Mouse (Mus musculus) hindbrain, embryonic 15.5 days (tissue): ENCODE data around the gene Traf4. TPM values are rescaled to one million over a fixed set of nuclear protein-coding genes. Genes with fewer than 3 reads are reported as not detected.
A peak's percentile ranks its signal among the peaks of the same experiment; 100 is the strongest.
"Not testable (repeated sequence)": the region's sequence is repeated elsewhere in the genome, so short reads cannot be mapped to it uniquely, and the experiment has no call there.

Experiments used
- ATAC-seq: fragments of 200-750 bp; cut with Nextera tagmentation; 2 replicates; pipeline ENCODE4 v1.8.0; 2017; ENCODE audit warnings: low read depth, moderate number of reproducible peaks, moderate TSS enrichment; ENCODE audit not compliant: low FRiP score
- H3K27ac ChIP-seq: fragments of 300-500 bp; sonication (generic); replicated peaks from 2 replicates; pipeline ENCODE4 v1.5.1; 2015; ENCODE audit warnings: mild to moderate bottlenecking, inconsistent platforms
- H3K27me3 ChIP-seq: fragments of 300-500 bp; sonication (generic); 2 replicates; pipeline ENCODE4 v1.6.1; 2015; ENCODE audit warnings: control low read depth, inconsistent platforms
- H3K36me3 ChIP-seq: fragments of 300-500 bp; sonication (generic); 2 replicates; pipeline ENCODE4 v1.6.1; 2015; ENCODE audit warnings: control low read depth, inconsistent platforms
- H3K4me1 ChIP-seq: fragments of 300-500 bp; sonication (generic); replicated peaks from 2 replicates; pipeline ENCODE4 v1.6.1; 2015; ENCODE audit warnings: control low read depth, inconsistent platforms
- H3K4me2 ChIP-seq: fragments of 300-500 bp; sonication (generic); 2 replicates; pipeline ENCODE4 v1.6.1; 2015; ENCODE audit warnings: moderate library complexity, mild to moderate bottlenecking, inconsistent platforms
- H3K4me3 ChIP-seq: fragments of 300-500 bp; sonication (generic); 2 replicates; pipeline ENCODE4 v1.5.1; 2015; ENCODE audit warnings: mild to moderate bottlenecking, inconsistent platforms
- H3K9ac ChIP-seq: fragments of 300-500 bp; sonication (generic); 2 replicates; pipeline ENCODE4 v1.6.1; 2015; ENCODE audit warnings: inconsistent platforms
- H3K9me3 ChIP-seq: fragments of 300-500 bp; sonication (generic); 2 replicates; pipeline ENCODE4 v1.6.1; 2016; ENCODE audit warnings: control low read depth, inconsistent platforms
- WGBS: fragments of 180-500 bp; shearing (Covaris S2); methylation state at CpG from one replicate; pipeline ENCODE4 v1.1.7; 2015; 5-methylcytosine and 5-hydroxymethylcytosine counted together
- polyA plus RNA-seq: library from polyadenylated mRNA; unstranded; fragments of >200 nt; fragmentation: Nextera tagmentation; extraction: Ambion mirVana; gene quantifications from 2 replicates; pipeline ENCODE4 v1.2.1, GENCODE M21; 2015

Traf4 gene
- polyA plus RNA-seq, 1 experiment from 2014 or later: 102 TPM

DNA sequence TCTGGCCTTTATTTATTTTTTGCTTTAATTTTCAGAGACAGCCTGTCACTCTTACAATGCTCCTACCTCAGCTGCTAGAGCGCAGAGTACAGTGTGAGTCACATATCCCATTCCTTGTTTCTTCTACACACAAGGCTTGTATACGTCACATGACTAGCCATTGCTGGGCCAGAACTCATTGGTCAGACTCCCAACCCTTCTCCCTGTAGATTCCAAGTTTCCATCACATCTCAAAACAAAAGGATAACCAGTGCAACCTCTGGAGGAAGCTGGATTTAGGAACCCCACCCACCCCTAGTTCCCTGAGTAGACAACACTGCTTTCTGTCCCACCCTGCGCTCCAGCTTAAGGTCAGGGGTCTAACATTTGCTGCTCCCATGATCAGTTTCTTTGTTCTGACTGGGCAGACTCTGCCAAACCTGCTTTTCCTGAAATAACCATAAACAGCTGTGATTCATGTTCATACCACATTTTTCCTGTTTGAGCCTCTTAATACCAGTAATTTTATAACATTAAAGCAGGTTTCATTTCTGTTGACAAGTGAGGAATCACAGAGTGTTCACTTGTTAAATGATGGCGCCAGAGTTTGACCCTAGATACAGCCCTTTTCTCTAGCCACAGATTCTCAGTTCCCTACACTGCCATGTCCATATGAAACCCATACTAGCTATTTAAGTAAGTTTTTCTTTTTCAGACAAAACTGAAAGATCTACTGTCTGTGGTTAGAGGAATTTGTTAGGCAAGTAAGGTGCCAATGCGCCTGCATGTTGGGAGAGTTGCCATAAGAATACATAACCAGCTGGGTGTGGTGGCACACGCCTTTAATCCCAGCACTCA lies 18.5 kb downstream of the Traf4 start:
- Histone ChIP-seq H3K4me3 (no peak overlapping the region), H3K9me3 (no peaks in the 10 kb centered on the region), H3K4me1 (peaks cover 1% of the 10 kb centered on the region), H3K4me2 (no peak overlapping the region), H3K27me3 (no peaks in the 10 kb centered on the region), H3K36me3 (peaks cover 47% of the 10 kb centered on the region), H3K27ac (no peak overlapping the region), H3K9ac (no peak overlapping the region)
- 95% methylated on average over 6 of the region's 6 CpGs for WGBS
- no peak for ATAC-seq

DNA sequence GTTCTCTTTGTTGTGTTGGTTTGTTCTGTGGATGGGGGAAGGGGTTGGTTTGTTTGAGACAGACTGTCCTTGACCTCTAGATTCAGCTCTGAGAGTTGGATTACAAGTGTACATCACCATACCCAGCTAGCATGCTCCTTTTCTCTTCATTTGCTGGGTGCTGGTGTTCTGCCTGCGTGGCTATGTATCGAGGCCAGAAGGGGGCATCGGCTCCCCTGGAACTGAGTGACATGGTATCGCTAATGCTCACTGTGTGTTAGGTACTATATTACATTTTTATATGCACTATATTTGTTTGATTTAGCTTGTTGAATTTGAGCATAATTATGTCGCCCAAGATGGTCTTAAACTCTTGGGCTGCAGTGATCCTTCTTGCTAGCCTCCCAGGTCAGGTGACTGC lies 19.2 kb downstream of the Traf4 start:
- ATAC-seq: no peak
- Histone ChIP-seq H3K4me1 (no peaks in the 10 kb centered on the region), H3K9me3 (no peaks in the 10 kb centered on the region), H3K9ac (no peak overlapping the region), H3K4me3 (no peak overlapping the region), H3K27me3 (no peaks in the 10 kb centered on the region), H3K4me2 (no peak overlapping the region), H3K36me3 (peaks cover 45% of the 10 kb centered on the region), H3K27ac (no peak overlapping the region)
- 84% methylated on average over 5 of the region's 5 CpGs for WGBS

DNA sequence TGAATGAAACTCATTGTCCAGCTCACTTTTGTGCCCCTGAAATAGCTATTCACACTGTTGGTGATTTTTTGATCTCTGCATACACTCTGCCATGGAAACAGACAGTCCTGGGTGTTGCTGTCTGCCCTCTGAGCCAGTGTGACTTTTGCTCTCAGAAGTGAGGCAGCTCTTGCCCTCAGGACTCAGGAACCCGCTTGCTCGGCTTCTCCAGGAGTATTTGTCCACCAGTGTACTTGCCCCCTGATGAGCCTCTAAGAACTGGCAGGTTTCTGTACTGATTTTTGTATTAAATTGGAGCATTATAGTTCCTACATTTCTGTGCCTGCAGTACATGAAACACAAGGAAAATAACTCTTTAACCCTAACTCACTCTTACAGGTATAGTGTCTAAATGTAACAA lies 21.9 kb downstream of the Traf4 start:
- WGBS: 77% methylated on average over 2 of the region's 2 CpGs
- Histone ChIP-seq H3K4me2 (no peak overlapping the region), H3K36me3 (peaks cover 27% of the 10 kb centered on the region), H3K27me3 (no peaks in the 10 kb centered on the region), H3K9me3 (no peaks in the 10 kb centered on the region), H3K9ac (no peak overlapping the region), H3K4me1 (no peaks in the 10 kb centered on the region), H3K4me3 (no peak overlapping the region), H3K27ac (no peak overlapping the region)
- ATAC-seq: no peak

DNA sequence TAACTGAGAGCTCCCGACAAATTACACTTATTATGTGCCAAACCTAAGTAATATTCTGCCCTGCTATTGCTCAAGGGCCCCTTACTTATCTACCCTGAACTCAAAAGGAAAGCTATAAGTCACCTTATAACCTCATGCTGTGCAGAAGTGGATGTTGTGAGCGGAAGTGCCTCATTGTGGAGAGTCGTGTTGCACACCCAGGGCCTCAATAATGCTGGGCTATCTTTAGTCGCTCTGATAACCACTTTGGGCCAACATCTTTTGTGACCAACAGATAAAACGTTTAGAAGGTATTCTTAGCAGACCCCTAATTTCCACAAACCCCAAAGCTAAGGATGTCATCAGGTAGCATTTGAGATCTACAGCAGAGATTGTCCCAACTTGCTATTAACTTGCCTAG lies 24.7 kb downstream of the Traf4 start:
- no peak overlapping the region for H3K27ac ChIP-seq
- no peak overlapping the region for H3K4me2 ChIP-seq
- H3K27me3 ChIP-seq: no peaks in the 10 kb centered on the region
- ATAC-seq: no peak
- H3K9me3 ChIP-seq: no peaks in the 10 kb centered on the region
- H3K36me3 ChIP-seq: peaks cover 15% of the 10 kb centered on the region
- H3K9ac ChIP-seq: no peak overlapping the region
- WGBS: 83% methylated on average over 5 of the region's 5 CpGs
- H3K4me1 ChIP-seq: 0 out of 2 replicates have a peak, but pooled peaks cover 7% of the 10 kb centered on the region
- H3K4me3 ChIP-seq: no peak overlapping the region

DNA sequence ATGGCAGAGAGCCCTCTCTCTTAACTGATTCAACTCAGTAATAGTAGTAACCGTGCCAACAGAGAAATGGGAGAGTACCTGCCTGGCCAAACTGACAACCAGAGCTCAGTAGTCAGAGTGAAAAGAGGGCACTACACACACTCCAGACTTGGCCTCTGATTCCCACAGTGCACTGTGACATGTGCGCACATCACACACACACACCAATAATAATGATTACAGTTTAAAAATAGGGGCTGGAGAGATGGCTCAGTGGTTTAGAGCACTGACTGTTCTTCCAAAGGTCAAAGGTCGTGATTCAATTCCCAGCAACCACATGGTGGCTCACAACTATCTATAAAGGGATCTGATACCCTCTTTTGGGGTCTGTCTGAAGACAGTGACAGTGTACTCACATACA lies 27.4 kb downstream of the Traf4 start:
- Histone ChIP-seq H3K9me3 (no peaks in the 10 kb centered on the region), H3K4me2 (no peak overlapping the region), H3K27me3 (no peaks in the 10 kb centered on the region), H3K9ac (no peak overlapping the region), H3K27ac (no peak overlapping the region), H3K36me3 (no peaks in the 10 kb centered on the region), H3K4me1 (0 out of 2 replicates have a peak, but pooled peaks cover 7% of the 10 kb centered on the region), H3K4me3 (no peak overlapping the region)
- ATAC-seq: no peak
- 89% methylated on average over 3 of the region's 3 CpGs for WGBS

DNA sequence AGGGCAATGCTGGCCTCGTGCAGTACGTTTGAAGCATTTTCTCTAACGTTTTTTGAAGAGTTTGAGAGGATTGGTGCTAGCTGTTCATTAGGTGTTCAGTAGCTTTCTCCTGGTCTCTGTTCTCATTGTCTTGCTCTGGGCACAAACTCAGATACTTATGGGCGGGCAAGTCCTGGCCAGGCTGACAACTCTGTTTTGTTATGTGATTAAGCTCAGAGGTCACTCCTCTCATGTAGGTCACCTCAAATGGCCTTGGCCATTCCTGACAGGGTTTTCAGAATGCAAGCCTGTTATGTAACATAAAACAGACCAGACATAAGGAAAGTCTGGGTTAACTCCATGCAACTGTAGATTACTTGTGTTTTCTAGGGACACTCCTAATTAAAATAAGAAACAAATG lies 27.8 kb downstream of the Traf4 start:
- no peaks in the 10 kb centered on the region for H3K36me3 ChIP-seq
- no peak for ATAC-seq
- H3K27ac ChIP-seq: no peak overlapping the region
- no peak overlapping the region for H3K4me2 ChIP-seq
- H3K4me3 ChIP-seq: no peak overlapping the region
- H3K27me3 ChIP-seq: no peaks in the 10 kb centered on the region
- H3K9ac ChIP-seq: no peak overlapping the region
- WGBS: 79% methylated on average over 4 of the region's 4 CpGs
- no peaks in the 10 kb centered on the region for H3K9me3 ChIP-seq
- H3K4me1 ChIP-seq: 0 out of 2 replicates have a peak, but pooled peaks cover 7% of the 10 kb centered on the region

DNA sequence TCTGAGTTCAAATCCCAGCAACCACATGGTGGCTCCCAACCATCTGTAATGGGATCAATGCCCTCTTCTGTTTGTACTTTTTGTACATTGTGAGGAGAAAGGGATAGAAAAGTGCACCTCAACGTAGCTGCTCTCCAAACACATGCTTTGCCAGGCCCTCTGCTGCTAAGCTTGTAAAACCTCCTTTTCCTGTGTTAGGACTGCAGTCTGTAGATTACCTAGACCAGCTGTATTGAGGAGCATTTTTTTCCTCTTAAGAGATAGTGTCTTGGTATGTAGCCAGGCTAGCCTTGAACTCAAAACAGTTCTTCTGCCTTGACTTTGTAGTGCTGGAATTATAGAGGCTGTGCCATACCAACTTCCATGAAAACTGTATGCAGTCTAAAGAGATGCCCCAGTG lies 29.3 kb downstream of the Traf4 start:
- Histone ChIP-seq H3K27me3 (no peaks in the 10 kb centered on the region), H3K9ac (no peak overlapping the region), H3K9me3 (no peaks in the 10 kb centered on the region), H3K36me3 (no peaks in the 10 kb centered on the region), H3K27ac (no peak overlapping the region), H3K4me1 (0 out of 2 replicates have a peak, but pooled peaks cover 7% of the 10 kb centered on the region), H3K4me3 (no peak overlapping the region), H3K4me2 (no peak overlapping the region)
- no peak for ATAC-seq
- 96% methylated on average over 1 of the region's 1 CpGs for WGBS

DNA sequence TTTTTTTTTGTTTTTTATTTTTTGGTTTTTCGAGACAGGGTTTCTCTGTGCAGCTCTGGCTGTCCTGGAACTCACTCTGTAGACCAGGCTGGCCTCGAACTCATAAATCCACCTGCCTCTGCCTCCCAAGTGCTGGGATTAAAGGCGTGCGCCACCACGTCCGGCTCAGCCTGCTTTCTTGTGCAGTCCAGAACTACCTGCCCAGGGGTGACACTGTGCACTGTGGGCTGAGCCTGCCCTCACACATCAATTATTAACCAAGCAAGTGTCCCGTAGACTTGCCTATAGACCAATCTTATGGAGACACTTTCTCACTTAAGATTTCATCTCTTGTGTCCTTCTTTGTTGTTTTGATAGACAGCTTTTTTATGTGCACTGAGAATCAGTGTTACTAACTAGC lies 30.1 kb downstream of the Traf4 start:
- H3K9me3 ChIP-seq, ATAC-seq, H3K36me3 ChIP-seq, H3K4me3 ChIP-seq, H3K4me1 ChIP-seq, H3K27ac ChIP-seq, H3K9ac ChIP-seq, H3K27me3 ChIP-seq, H3K4me2 ChIP-seq: not testable (repeated sequence)
- WGBS: 89% methylated on average over 7 of the region's 7 CpGs

DNA sequence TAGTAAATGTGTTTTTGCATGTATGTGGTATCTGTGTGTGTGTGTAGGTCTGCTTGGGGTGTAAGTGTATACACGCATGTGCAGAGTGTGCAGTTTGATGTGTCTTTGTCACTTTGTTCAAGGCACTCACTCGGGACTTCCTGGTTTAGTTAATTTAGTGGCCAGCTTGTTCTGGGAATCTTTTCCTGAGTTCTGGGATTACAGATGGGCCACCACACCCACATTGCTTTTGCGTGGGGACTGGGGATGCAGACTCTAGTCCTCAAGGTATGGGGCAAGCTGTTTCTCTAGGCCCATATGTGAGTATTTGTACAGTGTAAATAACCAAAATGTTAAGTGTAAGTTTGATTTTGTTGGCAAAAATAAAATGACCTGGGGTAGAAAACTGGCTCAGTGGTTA lies 31.0 kb downstream of the Traf4 start:
- 0 out of 2 replicates have a peak, but pooled peaks cover 7% of the 10 kb centered on the region for H3K4me1 ChIP-seq
- no peak overlapping the region for H3K4me2 ChIP-seq
- WGBS: 86% methylated on average over 3 of the region's 3 CpGs

DNA sequence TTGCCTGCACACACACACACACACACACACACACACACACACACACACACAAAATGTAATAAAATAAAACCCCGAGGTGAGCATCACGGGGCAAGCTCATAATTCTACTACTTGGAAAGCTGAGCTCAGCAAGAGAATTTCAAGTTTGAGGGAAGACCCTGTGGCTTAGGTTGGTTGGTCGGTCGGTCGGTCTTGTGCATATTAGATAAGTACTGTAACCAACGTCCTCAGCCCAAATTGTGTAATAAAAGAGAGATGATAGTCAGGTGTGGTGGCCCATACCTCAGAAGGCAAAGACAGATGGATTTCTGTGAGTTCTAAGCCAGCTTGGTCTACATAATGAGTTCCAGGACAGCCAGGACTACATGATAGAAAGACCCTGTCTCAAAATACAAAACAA lies 31.5 kb downstream of the Traf4 start:
- 92% methylated on average over 6 of the region's 6 CpGs for WGBS

More for the DNA sequence above, 31.0 kb downstream of the Traf4 start:
- H3K36me3 ChIP-seq: no peaks in the 10 kb centered on the region
- no peak overlapping the region for H3K9ac ChIP-seq
- H3K9me3 ChIP-seq: no peaks in the 10 kb centered on the region
- no peak overlapping the region for H3K4me3 ChIP-seq
- H3K27me3 ChIP-seq: no peaks in the 10 kb centered on the region
- ATAC-seq: no peak
- H3K27ac ChIP-seq: no peak overlapping the region

DNA sequence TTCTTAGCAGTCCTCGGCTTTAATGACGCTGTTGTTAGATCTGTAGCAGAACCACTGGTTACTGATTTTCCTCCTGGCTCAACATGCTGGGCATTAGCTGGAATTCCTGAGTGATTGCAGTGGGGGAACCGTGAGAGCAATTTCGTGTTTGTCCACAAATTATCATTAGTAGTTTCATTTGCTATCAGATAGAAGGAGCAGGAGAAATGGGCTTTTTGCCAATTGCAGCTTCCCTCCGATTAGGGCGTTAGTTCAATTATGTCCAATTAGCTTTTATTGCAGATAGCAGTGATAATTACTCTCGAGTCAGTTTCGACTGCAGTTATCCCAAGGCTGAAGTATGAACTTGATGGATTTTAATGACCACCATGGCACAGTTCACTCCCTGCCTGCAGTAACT lies 35.9 kb downstream of the Traf4 start:
- Histone ChIP-seq H3K27ac (0 out of 2 replicates have a peak overlapping the region, but pooled peaks have one; percentile 28), H3K4me1 (peaks cover 16% of the 10 kb centered on the region; the same call in 1 of the 2 replicates), H3K4me3 (no peak overlapping the region), H3K27me3 (no peaks in the 10 kb centered on the region), H3K36me3 (no peaks in the 10 kb centered on the region), H3K9ac (no peak overlapping the region), H3K4me2 (no peak overlapping the region), H3K9me3 (no peaks in the 10 kb centered on the region)
- no peak for ATAC-seq
- WGBS: 68% methylated on average over 8 of the region's 8 CpGs

More for the DNA sequence above, 31.5 kb downstream of the Traf4 start:
- Histone ChIP-seq H3K27ac (no peak overlapping the region), H3K9ac (no peak overlapping the region), H3K4me3 (no peak overlapping the region), H3K4me2 (no peak overlapping the region), H3K4me1 (peaks cover 11% of the 10 kb centered on the region; the same call in 1 of the 2 replicates), H3K36me3 (no peaks in the 10 kb centered on the region), H3K9me3 (no peaks in the 10 kb centered on the region), H3K27me3 (no peaks in the 10 kb centered on the region)
- no peak for ATAC-seq

DNA sequence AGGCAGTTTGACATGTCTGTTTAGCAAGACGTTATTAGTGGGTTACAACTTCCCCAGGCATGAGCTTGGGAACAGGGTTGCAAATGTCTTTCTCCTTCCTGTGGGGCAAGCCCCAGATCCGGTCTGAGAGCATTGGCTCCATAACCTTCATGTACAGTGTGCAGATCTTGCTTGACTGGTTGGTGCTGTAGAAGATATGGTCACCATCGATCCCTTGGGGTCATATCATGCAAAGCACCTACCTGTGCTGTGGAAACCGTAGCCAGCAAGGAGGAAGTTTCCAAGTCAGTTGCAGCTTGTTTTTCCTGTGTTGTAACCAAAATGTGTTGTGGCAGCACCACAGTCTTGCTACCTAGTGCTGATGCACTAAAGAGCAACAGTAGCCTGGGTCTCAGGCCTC lies 38.6 kb downstream of the Traf4 start:
- Histone ChIP-seq H3K27me3 (no peaks in the 10 kb centered on the region), H3K9ac (no peak overlapping the region), H3K4me3 (no peak overlapping the region), H3K9me3 (no peaks in the 10 kb centered on the region), H3K36me3 (no peaks in the 10 kb centered on the region), H3K4me2 (no peak overlapping the region), H3K27ac (no peak overlapping the region), H3K4me1 (peaks cover 16% of the 10 kb centered on the region; the same call in 1 of the 2 replicates)
- 86% methylated on average over 4 of the region's 4 CpGs for WGBS
- ATAC-seq: no peak
